Mouse (Mus musculus) splenic B cell, adult 2 months (primary cell): ENCODE data around the gene Dlgap1.

Experiments used
- DNase-seq: peaks from one replicate; pipeline ENCODE4 v3.0.0-alpha.2; 2011; ENCODE audit warnings: low read depth, low spot score
- H3K27me3 ChIP-seq: 2 replicates; pipeline ENCODE4 v1.6.1; 2012; ENCODE audit warnings: mild to moderate bottlenecking, low read length, moderate library complexity, mixed read lengths; ENCODE audit not compliant: control insufficient read depth, poor library complexity, insufficient read depth, severe bottlenecking
- H3K36me3 ChIP-seq: 2 replicates; pipeline ENCODE4 v1.6.1; 2012; ENCODE audit warnings: mild to moderate bottlenecking, low read length, moderate library complexity, mixed read lengths; ENCODE audit not compliant: control insufficient read depth, poor library complexity, insufficient read depth, severe bottlenecking

Gene Dlgap1

DNA sequence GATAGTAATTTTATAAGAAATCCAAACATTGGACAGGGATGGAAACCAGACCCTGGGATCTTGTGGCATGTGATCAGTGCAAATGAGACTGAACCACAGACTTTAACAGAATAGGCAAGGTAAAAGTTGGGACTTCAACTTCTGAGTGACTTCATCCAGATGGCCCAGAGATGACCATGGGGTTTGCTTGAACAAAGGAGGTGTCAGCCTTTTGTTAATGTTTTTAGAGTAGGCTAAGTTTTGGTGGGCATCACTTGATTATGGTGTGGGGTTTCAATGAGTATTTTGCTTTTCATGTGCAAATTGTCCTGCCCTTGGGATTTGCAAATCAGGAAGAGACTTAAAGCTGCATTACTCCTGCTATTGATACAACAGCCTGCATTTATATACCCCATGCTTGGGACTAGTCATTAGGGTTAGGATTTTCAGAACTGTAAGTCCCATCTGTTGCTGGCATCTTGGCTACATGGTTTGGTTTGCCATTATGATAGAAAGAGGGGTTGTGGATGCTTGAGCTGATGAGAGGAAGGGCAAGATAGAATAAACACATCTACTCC is 695.7 kb downstream of the Dlgap1 start:
- Histone ChIP-seq H3K36me3 (no peaks in the 10 kb centered on the region), H3K27me3 (no peaks in the 10 kb centered on the region)
- no peak for DNase-seq

- no peak for DNase-seq
- Histone ChIP-seq H3K36me3 (no peaks in the 10 kb centered on the region), H3K27me3 (no peaks in the 10 kb centered on the region)
Observed at GRCm38 (mm10) chr17:70673985-70674384, 705.1 kb downstream of the Dlgap1 start.

DNA sequence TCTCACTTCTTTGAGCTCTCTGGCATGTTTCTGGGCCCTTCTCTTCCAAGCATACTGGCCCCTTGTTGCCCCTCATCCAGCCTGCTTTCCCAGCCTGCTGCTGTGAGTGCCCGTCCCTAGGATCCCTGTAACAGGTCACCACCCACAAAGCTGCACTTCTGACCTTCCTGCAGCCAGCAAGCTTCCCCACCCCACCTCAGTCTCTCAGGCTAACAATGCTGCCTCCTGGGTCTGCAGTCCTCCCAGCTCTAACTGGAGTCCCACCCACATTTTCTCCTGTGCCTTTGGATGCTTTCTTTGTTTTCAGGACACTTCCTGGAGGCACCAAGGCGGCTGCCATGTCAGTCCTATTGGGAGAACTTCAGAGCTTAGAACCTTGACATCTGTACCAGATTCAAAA is 707.6 kb downstream of the Dlgap1 start:
- no peak for DNase-seq
- no peaks in the 10 kb centered on the region for H3K36me3 ChIP-seq
- H3K27me3 ChIP-seq: no peaks in the 10 kb centered on the region

- peak; percentile 47 for DNase-seq
- Histone ChIP-seq H3K27me3 (no peaks in the 10 kb centered on the region), H3K36me3 (no peaks in the 10 kb centered on the region)
Observed at GRCm38 (mm10) chr17:70683561-70684167, 714.8 kb downstream of the Dlgap1 start.

- Histone ChIP-seq H3K27me3 (no peaks in the 10 kb centered on the region), H3K36me3 (no peaks in the 10 kb centered on the region)
- no peak for DNase-seq
Observed at GRCm38 (mm10) chr17:70690174-70690573, 721.3 kb downstream of the Dlgap1 start.

- no peaks in the 10 kb centered on the region for H3K27me3 ChIP-seq
- no peaks in the 10 kb centered on the region for H3K36me3 ChIP-seq
- DNase-seq: no peak
Observed at GRCm38 (mm10) chr17:70690598-70690997, 721.7 kb downstream of the Dlgap1 start.

DNA sequence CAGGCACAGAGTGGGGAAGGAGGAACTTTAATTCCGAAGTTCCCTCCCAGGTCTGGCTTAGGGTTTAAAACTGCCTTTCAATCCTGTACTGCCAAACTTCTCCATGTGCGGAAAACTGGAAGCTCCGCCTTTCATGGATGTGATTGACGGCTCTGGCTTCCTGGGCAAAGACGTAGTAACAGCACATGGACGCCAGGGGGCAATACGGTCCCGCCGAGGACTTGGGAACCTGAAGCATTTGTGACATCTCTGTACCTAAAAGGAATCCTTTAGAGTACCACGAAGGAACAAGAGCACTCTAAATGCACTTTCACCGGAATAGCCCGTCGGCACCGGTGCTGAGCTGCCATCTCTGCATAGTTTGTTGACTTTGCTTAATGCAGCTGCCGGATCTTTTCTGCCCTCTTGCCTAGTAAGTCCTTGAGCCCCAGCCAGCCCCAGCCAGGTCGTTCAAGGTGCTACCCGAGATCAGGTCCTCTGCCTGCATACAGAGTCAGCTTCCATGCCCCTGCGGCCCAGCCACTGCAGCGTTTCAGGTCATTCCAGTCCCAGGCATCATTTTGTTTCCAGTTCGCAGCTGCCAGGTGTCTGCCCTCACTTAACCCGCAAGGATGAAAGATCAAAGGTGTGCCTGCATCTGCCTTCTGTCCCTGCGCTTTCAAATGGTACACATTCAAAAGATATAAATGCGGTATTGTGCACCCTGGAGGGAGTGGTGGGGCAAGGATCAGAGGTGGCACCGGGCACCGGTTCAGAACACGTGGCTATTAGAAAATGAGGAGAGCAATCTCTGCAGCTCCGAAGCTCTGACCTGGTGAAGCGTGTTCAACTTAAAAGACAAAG is 738.3 kb downstream of the Dlgap1 start:
- H3K27me3 ChIP-seq: no peaks in the 10 kb centered on the region; the same call in 1 of the 2 replicates
- peak; percentile 63 for DNase-seq
- no peaks in the 10 kb centered on the region for H3K36me3 ChIP-seq

- H3K27me3 ChIP-seq: no peaks in the 10 kb centered on the region; the same call in 1 of the 2 replicates
Observed at GRCm38 (mm10) chr17:70707819-70708140, 738.9 kb downstream of the Dlgap1 start.

GRCm38 (mm10) chr17:70709545-70709944 is 740.7 kb downstream of the Dlgap1 start:
- Histone ChIP-seq H3K27me3 (no peaks in the 10 kb centered on the region; the same call in 1 of the 2 replicates), H3K36me3 (no peaks in the 10 kb centered on the region)
- DNase-seq: no peak

More at GRCm38 (mm10) chr17:70707819-70708140, 738.9 kb downstream of the Dlgap1 start:
- DNase-seq: no peak
- H3K36me3 ChIP-seq: no peaks in the 10 kb centered on the region

DNA sequence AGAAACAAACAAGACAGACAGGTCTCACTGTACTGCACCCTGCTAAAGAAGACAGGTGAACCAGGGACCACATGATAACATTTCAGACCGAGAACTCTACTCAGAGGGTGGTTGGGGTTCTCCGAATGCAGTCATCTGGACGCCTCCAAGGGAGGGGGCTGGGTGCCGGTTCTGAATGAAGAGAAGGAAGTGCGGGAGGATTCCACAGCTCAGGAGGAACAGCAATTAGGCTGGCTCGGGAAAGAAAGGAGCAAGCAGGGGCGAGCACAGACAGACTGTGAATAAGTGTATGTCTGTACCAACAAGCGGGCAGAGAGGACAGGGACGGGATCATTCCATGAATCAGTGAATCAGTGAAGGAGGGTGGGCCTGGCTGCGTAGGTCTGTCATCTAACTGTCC is 744.6 kb downstream of the Dlgap1 start:
- no peaks in the 10 kb centered on the region for H3K27me3 ChIP-seq
- no peak for DNase-seq
- H3K36me3 ChIP-seq: no peaks in the 10 kb centered on the region

DNA sequence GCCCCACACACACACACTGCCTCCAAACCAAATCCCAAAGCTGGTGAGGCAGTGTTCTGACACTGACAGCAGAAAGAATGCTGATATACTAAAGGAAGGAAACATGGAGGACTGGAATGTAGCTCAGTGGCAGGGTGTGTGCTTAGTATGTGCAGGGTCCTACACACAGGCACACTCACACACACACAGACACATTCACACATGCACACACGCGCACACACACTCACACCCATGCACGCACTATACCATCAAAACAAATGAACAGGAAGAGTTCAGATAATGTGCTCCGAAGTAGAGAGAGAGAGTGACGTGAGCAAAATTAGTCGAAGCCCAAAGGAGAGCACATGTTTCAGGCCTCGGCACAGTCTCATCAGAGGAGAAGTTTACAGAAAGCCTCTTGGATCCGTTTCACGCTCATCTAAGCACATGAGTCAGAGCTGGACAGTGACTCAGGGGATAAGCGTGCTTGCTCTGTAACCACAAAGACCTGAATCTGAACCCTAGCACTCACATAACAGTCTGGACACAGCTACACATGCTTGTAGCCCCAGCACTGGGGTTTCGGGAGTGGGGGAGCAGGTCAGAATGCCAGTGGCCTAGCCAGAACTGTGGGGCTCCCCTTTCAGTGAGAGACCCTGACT is 750.9 kb downstream of the Dlgap1 start:
- Histone ChIP-seq H3K27me3 (no peaks in the 10 kb centered on the region), H3K36me3 (no peaks in the 10 kb centered on the region)
- no peak for DNase-seq

DNA sequence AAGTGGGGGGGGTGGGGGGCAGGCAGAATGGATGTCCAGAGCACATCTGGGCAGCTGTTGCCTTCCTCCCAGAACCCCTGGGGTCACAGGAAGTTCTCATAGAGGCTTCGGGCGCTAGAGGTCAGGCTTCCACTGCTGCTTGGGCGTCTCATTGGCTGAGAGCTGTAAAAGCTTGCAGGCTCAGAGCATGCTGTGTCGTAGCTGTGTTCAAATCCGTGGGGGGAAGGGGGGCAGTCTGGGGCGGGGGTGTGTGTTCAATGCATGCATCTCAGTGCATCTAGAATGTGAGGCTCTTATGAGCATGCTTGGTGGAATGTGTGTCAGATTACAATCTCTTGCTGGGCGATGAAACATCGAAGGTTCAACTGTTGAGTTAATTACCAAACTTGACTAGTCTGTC is 751.9 kb downstream of the Dlgap1 start:
- no peaks in the 10 kb centered on the region for H3K27me3 ChIP-seq
- H3K36me3 ChIP-seq: no peaks in the 10 kb centered on the region
- DNase-seq: no peak

DNA sequence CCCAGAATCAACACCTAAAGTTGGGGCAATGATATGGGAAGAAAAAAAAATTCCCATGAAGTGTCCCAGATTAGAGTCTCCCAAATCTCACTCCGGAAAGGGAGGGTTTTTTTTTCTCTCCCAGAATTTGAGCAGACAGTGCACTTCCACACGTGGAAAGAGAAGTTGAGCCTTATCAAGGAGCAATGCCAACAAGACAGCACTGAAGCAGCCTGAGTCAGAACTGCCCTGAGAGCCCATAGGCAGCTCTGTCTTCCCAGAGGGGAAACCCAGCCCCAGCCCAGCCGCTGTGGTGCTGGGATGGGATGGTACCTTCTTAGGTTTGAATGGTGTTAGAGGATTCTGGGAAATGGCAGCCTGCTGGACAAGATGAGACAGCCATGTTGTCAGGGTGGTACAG is 753.3 kb downstream of the Dlgap1 start:
- H3K36me3 ChIP-seq: no peaks in the 10 kb centered on the region

GRCm38 (mm10) chr17:70728719-70729281 is 759.9 kb downstream of the Dlgap1 start:
- no peaks in the 10 kb centered on the region for H3K27me3 ChIP-seq
- no peaks in the 10 kb centered on the region for H3K36me3 ChIP-seq
- DNase-seq: no peak

More for the DNA sequence above, 753.3 kb downstream of the Dlgap1 start:
- H3K27me3 ChIP-seq: no peaks in the 10 kb centered on the region
- no peak for DNase-seq

GRCm38 (mm10) chr17:70734728-70735127 is 765.9 kb downstream of the Dlgap1 start:
- Histone ChIP-seq H3K27me3 (no peaks in the 10 kb centered on the region), H3K36me3 (no peaks in the 10 kb centered on the region)
- DNase-seq: no peak
